Mouse (Mus musculus) G1E (cell line): ENCODE data around the gene Col9a3. TPM values are rescaled to one million over a fixed set of nuclear protein-coding genes. Genes with fewer than 3 reads are reported as not detected.

Experiments
- ATAC-seq: 2 replicates; pipeline ENCODE4 v1.8.0; 2016; ENCODE audit warnings: mild to moderate bottlenecking; ENCODE audit not compliant: insufficient number of reproducible peaks, poor library complexity, low FRiP score, severe bottlenecking; ENCODE audit errors: extremely low read depth
- DNase-seq: peaks from one replicate; pipeline ENCODE4 v3.0.0; 2012; ENCODE audit warnings: low spot score
- H3K27me3 ChIP-seq: 2 replicates; pipeline ENCODE4 v1.6.1; 2012; ENCODE audit warnings: mild to moderate bottlenecking, low read length, inconsistent platforms; ENCODE audit not compliant: insufficient read depth
- H3K36me3 ChIP-seq: replicated peaks from 2 replicates; pipeline ENCODE3; 2012; ENCODE audit warnings: mild to moderate bottlenecking, inconsistent platforms
- H3K4me1 ChIP-seq: 2 replicates; pipeline ENCODE4 v1.6.1; 2012; ENCODE audit warnings: low read depth, low read length, inconsistent platforms, mixed read lengths; ENCODE audit not compliant: insufficient read depth
- H3K4me3 ChIP-seq: 2 replicates; pipeline ENCODE4 v1.5.1; 2012; ENCODE audit warnings: low read depth, mild to moderate bottlenecking, inconsistent platforms, low read length, moderate library complexity, mixed read lengths
- H3K9me3 ChIP-seq: replicated peaks from 2 replicates; pipeline ENCODE4 v1.6.1; 2012; ENCODE audit warnings: inconsistent platforms
- CTCF ChIP-seq: IDR thresholded peaks from 2 replicates; pipeline ENCODE4 v1.5.1; 2012; ENCODE audit warnings: low read depth, low read length, inconsistent platforms, mixed read lengths
- GATA1 ChIP-seq: IDR thresholded peaks from 2 replicates; pipeline ENCODE4 v1.6.1; 2012; ENCODE audit warnings: borderline replicate concordance, low read length, inconsistent platforms, mixed read lengths
- GATA2 ChIP-seq: IDR thresholded peaks from 2 replicates; pipeline ENCODE4 v1.6.1; 2012; ENCODE audit warnings: low read depth, low read length, inconsistent platforms, borderline replicate concordance
- POLR2AphosphoS5 ChIP-seq: IDR thresholded peaks from 2 replicates; pipeline ENCODE4 v1.6.1; 2012; ENCODE audit warnings: low read depth, low read length, inconsistent platforms; ENCODE audit not compliant: insufficient replicate concordance
- TAL1 ChIP-seq: conservative IDR thresholded peaks from 2 replicates; pipeline ENCODE4 v1.6.1; 2012; ENCODE audit warnings: low read depth, low read length, inconsistent platforms, mixed read lengths
- polyA plus RNA-seq: library from polyadenylated mRNA; stranded (reverse); fragments of >175 nt; gene quantifications from 2 replicates; pipeline ENCODE4 v1.2.3, GENCODE M21; 2012
- total RNA-seq, 2 experiments: library from RNA; stranded (forward) in 1 of 2; stranded (reverse) in 1 of 2; fragments of 200-1000 nt in 1 of 2; fragments of >200 nt in 1 of 2; fragmentation: Nextera tagmentation in 1 of 2; gene quantifications; 2 replicates each; pipeline ENCODE4 v1.2.3; 2014 to 2017

Gene Col9a3
- total and polyA plus RNA-seq, 3 experiments = 0.20 to 0.75 (median 0.44) TPM

- Histone ChIP-seq H3K36me3 (peaks cover 28% of the 10 kb centered on the region), H3K27me3 (peaks cover 12% of the 10 kb centered on the region; the same call in 1 of the 2 replicates), H3K4me1 (peaks cover 38% of the 10 kb centered on the region), H3K9me3 (no peaks in the 10 kb centered on the region), H3K4me3 (no peak within 1 kb of the TSS)
- TF ChIP-seq GATA2 = no peak
- DNase-seq = no peak
- no peak for ATAC-seq
Observed at GRCm38 (mm10) chr2:180581002-180581401, 16.6 kb upstream of the Col9a3 start, which contains the start of gene Mrgbp. Gene Mrgbp, plus strand, starts transcription at chr2:180581304.

GRCm38 (mm10) chr2:180582481-180583153 lies 15.0 kb upstream of the Col9a3 start:
- Histone ChIP-seq H3K36me3 (peaks cover 43% of the 10 kb centered on the region), H3K9me3 (no peaks in the 10 kb centered on the region), H3K4me3 (peak overlapping the region; percentile 87), H3K27me3 (peaks cover 6% of the 10 kb centered on the region; the same call in 1 of the 2 replicates), H3K4me1 (peaks cover 51% of the 10 kb centered on the region)
- TF ChIP-seq GATA1 (no peak), TAL1 (no peak), CTCF (peak; percentile 97), POLR2AphosphoS5 (no peak), GATA2 (no peak)
- DNase-seq = peak; percentile 98
- ATAC-seq = peak; percentile 67

DNA sequence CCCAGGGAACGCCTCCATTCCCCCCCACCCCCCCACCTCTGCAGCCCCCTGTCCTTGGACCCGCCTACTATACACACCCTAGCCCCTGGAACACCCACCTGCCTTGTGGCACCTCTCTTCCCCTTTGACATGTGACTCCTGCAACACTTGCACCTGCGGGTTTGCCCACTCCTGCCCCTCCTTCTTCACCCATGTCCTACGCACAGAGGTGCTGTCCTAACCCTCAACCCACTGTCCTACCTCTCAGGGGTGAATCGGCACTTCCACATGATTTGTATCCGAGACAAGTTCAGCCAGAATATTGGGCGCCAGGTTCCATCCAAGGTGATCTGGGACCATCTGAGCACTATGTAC lies 14.5 kb upstream of the Col9a3 start:
- peaks cover 51% of the 10 kb centered on the region for H3K4me1 ChIP-seq

DNA sequence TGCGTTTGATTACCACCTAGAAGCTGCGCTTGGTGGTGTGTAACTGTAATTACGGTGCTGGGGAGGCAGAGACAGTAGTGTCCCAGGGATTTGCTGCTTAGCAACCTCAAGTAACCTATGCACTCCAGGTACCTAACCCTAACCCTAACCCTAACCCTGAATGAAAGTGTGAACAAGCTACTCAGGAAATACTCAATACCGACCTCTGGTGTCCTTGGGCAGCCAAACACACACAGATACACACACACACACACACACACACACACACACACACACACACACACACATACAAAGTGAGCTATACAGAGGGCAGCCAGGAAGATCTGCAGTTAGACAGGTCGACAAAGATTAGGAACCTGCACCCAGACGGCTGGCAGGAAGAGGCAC lies 8.9 kb upstream of the Col9a3 start:
- TF ChIP-seq CTCF = no peak
- no peak for TF ChIP-seq POLR2AphosphoS5
- no peak for TF ChIP-seq TAL1
- TF ChIP-seq GATA2 = no peak
- no peak for TF ChIP-seq GATA1
- Histone ChIP-seq H3K4me3 (peak overlapping the region; percentile 100), H3K27me3 (no peaks in the 10 kb centered on the region), H3K36me3 (peaks cover 77% of the 10 kb centered on the region), H3K4me1 (peaks cover 50% of the 10 kb centered on the region), H3K9me3 (no peaks in the 10 kb centered on the region)
- DNase-seq (no peak), ATAC-seq (no peak)

More for the DNA sequence above, 14.5 kb upstream of the Col9a3 start:
- DNase-seq (peak; percentile 51), ATAC-seq (0 out of 2 replicates have a peak, but pooled peaks have one; percentile 4)
- H3K9me3 ChIP-seq = no peaks in the 10 kb centered on the region
- peaks cover 43% of the 10 kb centered on the region for H3K36me3 ChIP-seq
- no peak for TF ChIP-seq CTCF
- TF ChIP-seq GATA1 = no peak
- TF ChIP-seq TAL1 = no peak
- TF ChIP-seq GATA2 = no peak
- no peak for TF ChIP-seq POLR2AphosphoS5
- H3K4me3 ChIP-seq = peak overlapping the region; percentile 87
- H3K27me3 ChIP-seq = peaks cover 4% of the 10 kb centered on the region; the same call in 1 of the 2 replicates

GRCm38 (mm10) chr2:180589123-180589831 lies 8.3 kb upstream of the Col9a3 start, which contains the start of gene Ogfr:
Gene Ogfr, plus strand, starts transcription at chr2:180589245.
- TF ChIP-seq POLR2AphosphoS5 (no peak), TAL1 (no peak), GATA2 (no peak), CTCF (no peak), GATA1 (no peak)
- H3K4me3 ChIP-seq = peak within 1 kb of the TSS; percentile 100
- no peaks in the 10 kb centered on the region for H3K9me3 ChIP-seq
- H3K27me3 ChIP-seq = no peaks in the 10 kb centered on the region
- peaks cover 77% of the 10 kb centered on the region for H3K36me3 ChIP-seq
- peaks cover 47% of the 10 kb centered on the region for H3K4me1 ChIP-seq
- ATAC-seq = peak; percentile 68
- DNase-seq = peak; percentile 94

DNA sequence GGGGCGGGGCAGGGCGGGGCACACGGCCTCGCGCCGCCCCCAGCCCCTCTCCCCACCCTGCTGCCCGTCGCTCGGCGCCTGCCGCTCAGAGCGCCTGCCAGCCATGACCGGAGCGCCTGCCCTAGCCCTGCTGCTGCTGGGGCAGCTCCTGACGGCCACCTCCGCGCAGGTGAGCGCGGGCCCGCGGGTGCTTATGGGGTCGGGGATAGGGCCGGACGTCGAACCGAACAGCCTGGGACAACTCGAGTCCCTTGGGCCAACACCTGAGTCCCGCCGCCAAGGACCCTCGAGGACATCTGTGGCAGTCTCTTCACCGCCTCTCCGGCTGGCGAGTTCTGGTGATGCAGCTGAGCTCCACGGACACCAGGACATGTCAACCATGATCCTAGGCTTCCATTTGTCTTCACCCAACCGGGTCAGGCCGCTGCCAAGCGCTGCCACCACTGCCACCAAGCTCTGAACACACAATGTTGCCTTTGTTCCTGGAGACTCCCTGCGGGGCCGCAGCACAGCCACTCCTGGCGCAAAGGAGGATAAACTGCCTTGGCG lies 641 bp downstream of the Col9a3 start:
- no peaks in the 10 kb centered on the region for H3K9me3 ChIP-seq
- peaks cover 39% of the 10 kb centered on the region for H3K36me3 ChIP-seq
- H3K4me3 ChIP-seq = no peak overlapping the region
- peaks cover 2% of the 10 kb centered on the region; the same call in 1 of the 2 replicates for H3K4me1 ChIP-seq
- ATAC-seq (no peak), DNase-seq (no peak)
- peaks cover 28% of the 10 kb centered on the region for H3K27me3 ChIP-seq
- TF ChIP-seq GATA2 (no peak), POLR2AphosphoS5 (no peak), GATA1 (no peak)
